Mouse (Mus musculus): ENCODE results near the gene Tespa1. TPM values are rescaled to one million over a fixed set of nuclear protein-coding genes. Genes with fewer than 3 reads are reported as not detected.
A peak's percentile ranks its signal among the peaks of the same experiment; 100 is the strongest.
"Not testable (repeated sequence)": the region's sequence is repeated elsewhere in the genome, so short reads cannot be mapped to it uniquely, and the experiment has no call there.

Gene Tespa1
- total RNA-seq, 2 experiments from 2014 or later = 8.2 to 15.5 TPM

- ATAC-seq (ENCODE audit: poor library complexity, severe bottlenecking) = not testable (repeated sequence)
Measured at GRCm38 (mm10) chr10:130340050-130340449, 17.4 kb downstream of the Tespa1 start.

- peak; percentile 38; the same call in 1 of the 2 replicates for ATAC-seq (ENCODE audit: poor library complexity, severe bottlenecking)
Measured at GRCm38 (mm10) chr10:130344056-130344455, 21.4 kb downstream of the Tespa1 start.

DNA sequence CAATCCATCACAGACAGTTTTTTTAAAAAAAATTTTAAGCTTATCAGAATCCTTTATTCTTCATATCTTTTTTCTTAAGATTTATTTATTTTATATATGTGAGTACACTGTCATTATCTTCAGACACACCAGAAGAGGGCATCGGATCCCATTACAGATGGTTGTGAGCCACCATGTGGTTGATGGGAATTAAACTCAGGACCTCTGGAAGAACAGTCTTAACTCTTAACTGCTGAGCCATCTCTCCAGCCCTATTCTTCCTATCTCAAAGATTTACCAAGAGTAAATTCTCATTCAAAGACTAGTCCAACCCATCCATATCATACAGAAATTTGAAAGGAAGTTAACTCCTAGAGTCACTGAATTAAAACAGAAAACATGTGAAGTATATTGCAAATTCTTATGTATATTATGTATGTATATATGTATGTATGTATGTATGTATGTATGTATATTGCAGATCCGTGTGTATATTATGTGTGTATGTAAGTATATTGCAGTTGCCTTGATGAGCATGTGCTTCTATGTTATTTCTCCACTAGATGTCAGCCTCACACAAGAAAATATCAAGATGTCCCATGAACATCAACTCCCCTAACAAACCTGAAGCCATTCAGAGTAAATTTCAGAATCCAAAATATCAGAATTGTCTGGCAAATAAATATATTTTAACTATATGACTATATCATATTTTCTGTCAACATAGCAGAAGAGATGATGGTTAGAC, 40.9 kb downstream of the Tespa1 start:
- ATAC-seq (ENCODE audit: poor library complexity, severe bottlenecking) = peak; percentile 82

GRCm38 (mm10) chr10:130364766-130365165, 42.1 kb downstream of the Tespa1 start:
- ATAC-seq (ENCODE audit: poor library complexity, severe bottlenecking) = no peak

DNA sequence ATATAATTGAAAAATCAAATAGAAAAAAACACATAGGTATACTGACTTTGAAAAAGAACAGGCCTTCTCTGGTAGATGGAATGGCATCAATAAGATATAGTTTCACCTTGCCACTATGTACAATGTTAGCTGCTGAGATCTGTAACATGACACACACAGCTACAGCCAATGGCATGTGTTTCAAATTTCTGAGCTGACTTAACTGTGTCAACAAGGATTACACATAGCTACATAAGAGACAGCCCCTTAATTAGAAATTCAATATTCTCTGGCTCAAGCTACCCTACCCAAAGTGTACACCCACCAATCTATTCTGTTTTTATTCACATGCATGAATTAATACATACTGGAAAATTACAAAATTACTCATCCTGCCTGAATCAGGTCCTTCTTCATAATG, 45.7 kb downstream of the Tespa1 start:
- ATAC-seq (ENCODE audit: poor library complexity, severe bottlenecking) = no peak

GRCm38 (mm10) chr10:130370005-130370682, 47.5 kb downstream of the Tespa1 start:
- peak; percentile 86 for ATAC-seq (ENCODE audit: poor library complexity, severe bottlenecking)

GRCm38 (mm10) chr10:130371644-130372043, 49.0 kb downstream of the Tespa1 start:
- ATAC-seq (ENCODE audit: poor library complexity, severe bottlenecking) = no peak

- ATAC-seq (ENCODE audit: poor library complexity, severe bottlenecking) = no peak
Measured at GRCm38 (mm10) chr10:130372491-130373173, 50.0 kb downstream of the Tespa1 start.

GRCm38 (mm10) chr10:130375145-130375544, 52.5 kb downstream of the Tespa1 start:
- no peak for ATAC-seq (ENCODE audit: poor library complexity, severe bottlenecking)

GRCm38 (mm10) chr10:130394232-130394631, 71.6 kb downstream of the Tespa1 start, which contains the start of gene Vmn2r84:
Vmn2r84 (minus strand) TSS chr10:130394332.
- no peak for ATAC-seq (ENCODE audit: poor library complexity, severe bottlenecking)

DNA sequence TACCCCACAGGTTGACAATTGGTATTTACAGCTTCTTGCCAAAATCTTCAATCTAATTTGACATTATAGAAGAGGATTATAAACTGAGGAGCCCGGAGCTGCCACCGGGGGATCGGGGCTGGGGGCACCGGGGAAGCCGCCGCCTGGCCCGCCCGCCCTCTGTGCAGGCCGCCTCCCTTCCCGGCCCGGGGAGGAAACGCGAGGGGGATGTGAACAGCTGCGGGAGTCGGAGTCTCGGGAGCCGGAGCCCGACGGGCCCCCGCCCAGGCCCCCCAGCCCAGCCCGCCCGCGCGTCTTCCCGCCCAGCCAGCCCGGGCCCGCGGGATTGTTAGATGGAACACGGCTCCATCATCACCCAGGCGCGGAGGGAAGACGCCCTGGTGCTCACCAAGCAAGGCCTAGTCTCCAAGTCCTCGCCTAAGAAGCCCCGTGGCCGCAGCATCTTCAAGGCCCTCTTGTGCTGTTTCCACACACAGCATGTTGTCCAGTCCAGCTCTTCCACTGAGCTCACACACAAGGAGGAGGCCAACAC, 89.6 kb downstream of the Tespa1 start:
- 0 out of 2 replicates have a peak, but pooled peaks have one; percentile 34 for ATAC-seq (ENCODE audit: poor library complexity, severe bottlenecking)

Other genes starting within 250 kb of the Tespa1 start
- not detected in 2 replicates for gene Olfr823, start 207.5 kb upstream of the Tespa1 start, total RNA-seq (2015)
- not detected in 2 replicates for gene Olfr823, start 207.5 kb upstream of the Tespa1 start, total RNA-seq (2017)
- gene Olfr824, start 192.9 kb upstream of the Tespa1 start, total RNA-seq (2015) = not detected in 2 replicates
- gene Olfr824, start 192.9 kb upstream of the Tespa1 start, total RNA-seq (2017) = not detected in 2 replicates
- not detected in 2 replicates for gene Olfr825, start 156.1 kb upstream of the Tespa1 start, total RNA-seq (2015)
- gene Olfr825, start 156.1 kb upstream of the Tespa1 start, total RNA-seq (2017) = not detected in 2 replicates
- not detected in 2 replicates for gene Olfr826, start 138.7 kb upstream of the Tespa1 start, total RNA-seq (2015)
- gene Olfr826, start 138.7 kb upstream of the Tespa1 start, total RNA-seq (2017) = not detected in 2 replicates
- gene Olfr827, start 108.5 kb upstream of the Tespa1 start, total RNA-seq (2015) = not detected in 2 replicates
- not detected in 2 replicates for gene Olfr827, start 108.5 kb upstream of the Tespa1 start, total RNA-seq (2017)
- gene Neurod4, start 42.6 kb upstream of the Tespa1 start, total RNA-seq (2015) = not detected in 2 replicates
- gene Neurod4, start 42.6 kb upstream of the Tespa1 start, total RNA-seq (2017) = not detected in 2 replicates
- not detected in 2 replicates for gene Vmn2r84, start 71.5 kb downstream of the Tespa1 start, total RNA-seq (2015)
- not detected in 2 replicates for gene Vmn2r84, start 71.5 kb downstream of the Tespa1 start, total RNA-seq (2017)
- not detected in 2 replicates for gene Vmn2r85, start 106.8 kb downstream of the Tespa1 start, total RNA-seq (2015)
- gene Vmn2r85, start 106.8 kb downstream of the Tespa1 start, total RNA-seq (2017) = not detected in 2 replicates
- gene Vmn2r86, start 133.2 kb downstream of the Tespa1 start, total RNA-seq (2015) = not detected in 2 replicates
- not detected in 2 replicates for gene Vmn2r86, start 133.2 kb downstream of the Tespa1 start, total RNA-seq (2017)
- gene Vmn2r87, start 174.5 kb downstream of the Tespa1 start, total RNA-seq (2015) = not detected in 2 replicates
- gene Vmn2r87, start 174.5 kb downstream of the Tespa1 start, total RNA-seq (2017) = not detected in 2 replicates